Mouse (Mus musculus): ENCODE measurements around the gene Cenpv.
A peak's percentile ranks its signal among the peaks of the same experiment; 100 is the strongest.

DNA sequence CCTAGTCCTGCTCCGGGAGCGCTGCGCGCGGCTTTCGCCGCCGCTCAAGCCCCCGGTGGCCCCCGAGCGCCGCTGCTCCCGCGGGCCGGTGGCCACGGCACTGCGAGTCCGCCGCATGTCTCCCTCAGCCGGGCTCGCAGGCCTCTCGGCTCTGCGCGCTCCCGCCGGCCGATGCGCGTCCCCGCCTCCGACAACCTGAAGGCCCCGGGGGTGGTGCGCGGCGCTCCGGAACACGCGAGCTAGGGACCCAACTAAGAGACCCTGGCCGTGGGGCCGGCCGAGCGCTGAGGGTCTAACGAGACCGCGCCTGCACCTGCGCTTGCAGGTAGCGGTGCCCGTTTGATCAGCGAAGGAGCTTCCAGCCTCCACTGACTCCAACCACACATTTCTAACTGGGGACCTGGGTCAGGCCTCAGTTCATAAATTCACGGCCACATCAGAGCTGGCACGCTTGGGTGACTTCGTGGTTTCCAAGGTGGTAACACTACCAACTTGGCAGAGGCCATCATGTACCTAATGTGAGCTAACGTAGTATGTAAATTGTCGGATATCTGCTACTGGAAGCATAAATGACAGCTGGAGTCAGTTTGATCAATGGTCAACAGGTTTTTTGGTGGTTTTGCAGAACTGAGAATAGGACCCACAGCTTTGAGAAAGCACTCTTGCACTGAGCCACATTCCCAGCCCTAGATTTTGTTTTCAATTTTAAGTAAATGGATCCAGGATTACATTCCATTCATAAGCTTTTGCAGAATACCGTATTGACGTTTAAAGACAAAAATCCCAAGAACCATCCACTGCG lies at the start of gene Cenpv:
- TF ChIP-seq CTCF (IDR thresholded peaks at IDR 0.05; ENCODE audit: control insufficient read depth, insufficient read depth, insufficient read length) (no peak), MAX (IDR thresholded peaks at IDR 0.05) (peak; percentile 23), MYOD1 (IDR thresholded peaks at IDR 0.05; ENCODE audit: control insufficient read depth, insufficient read length, low read depth) (no peak), USF1 (IDR thresholded peaks at IDR 0.05; ENCODE audit: low read depth) (no peak), CEBPB (IDR thresholded peaks at IDR 0.05; ENCODE audit: low read depth) (no peak), MYOG (IDR thresholded peaks at IDR 0.05; ENCODE audit: control insufficient read depth, extremely low read depth, insufficient read length) (no peak)
